Mouse (Mus musculus) bone marrow macrophage, adult 2 months (primary cell): ENCODE measurements around the gene Wee1.

Experiments
- CTCF ChIP-seq: IDR thresholded peaks from 2 replicates; pipeline ENCODE4 v1.5.1; 2012; ENCODE audit warnings: low read depth, mild to moderate bottlenecking, low read length, moderate library complexity
- POLR2A ChIP-seq: IDR thresholded peaks from 2 replicates; pipeline ENCODE4 v1.6.1; 2012; ENCODE audit warnings: mild to moderate bottlenecking, low read depth, low read length, borderline replicate concordance

- TF ChIP-seq POLR2A = no peak
- TF ChIP-seq CTCF = no peak
Measured at GRCm38 (mm10) chr7:110085217-110085616, 36.6 kb upstream of the Wee1 start.
